Mouse (Mus musculus): ENCODE data around the gene Impad1. TPM values are rescaled to one million over a fixed set of nuclear protein-coding genes. Genes with fewer than 3 reads are reported as not detected.

Impad1 gene
- total RNA-seq, 2 experiments from 2014 or later = 22.6 to 23.8 TPM

DNA sequence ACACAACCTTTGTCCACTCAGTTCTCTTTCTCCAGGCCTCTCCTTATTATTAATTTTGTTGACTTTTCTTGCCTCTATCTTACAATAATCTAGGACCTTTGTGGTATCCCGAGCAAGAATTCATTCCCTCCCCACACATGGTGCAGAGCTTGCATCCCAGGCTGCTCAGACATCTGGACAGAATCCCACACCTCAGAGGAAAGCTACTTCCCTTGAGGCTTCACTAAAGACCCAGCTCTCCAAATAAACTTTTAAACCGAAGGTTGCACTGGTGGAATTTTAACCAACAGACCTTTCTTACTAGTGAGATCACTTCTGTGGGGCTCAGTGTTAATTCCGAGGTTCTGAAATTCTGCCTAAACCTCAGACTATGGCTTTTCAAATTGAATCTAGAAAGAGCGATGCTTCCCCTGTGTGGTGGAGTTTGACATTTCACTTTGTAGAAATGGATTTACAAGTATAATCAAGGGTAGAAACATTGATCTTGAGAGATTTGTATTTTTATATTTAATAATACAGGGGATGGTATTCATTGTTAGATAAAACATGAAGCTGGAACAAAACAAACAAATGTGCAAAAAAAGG, 75.3 kb downstream of the Impad1 start:
- no peak for DNase-seq
- intact Hi-C loops (cut with DNase I; ENCODE audit: low total_unique reads) = no loop called here

All from gastrocnemius, postnatal 14 days (tissue).